In genomic region chr13:60467821-60468579, GRCm38 (mm10) we compare ENCODE assay signal across 8 mouse cellular contexts.
DNase-seq lines count a peak whose midpoint lies in the region; ATAC-seq and TF ChIP-seq lines count a peak whose summit lies in the region.

No protein-coding gene starts in this region.

- H3K4me2 ChIP-seq in embryonic facial prominence, embryonic 11.5 days (ENCODE audit: low read depth, low read length) = no peak overlapping the region
- H3K4me2 ChIP-seq in liver, embryonic 14.5 days (ENCODE audit: low read depth) = no peak overlapping the region

- H3K9ac ChIP-seq in embryonic facial prominence, embryonic 11.5 days (replicated peaks; ENCODE audit: low read length) = no peak overlapping the region
- H3K9ac ChIP-seq in liver, embryonic 14.5 days (replicated peaks) = no peak overlapping the region

- H3K36me3 ChIP-seq in embryonic facial prominence, embryonic 11.5 days (replicated peaks; ENCODE audit: control insufficient read depth, insufficient read depth, low read depth, low read length) = no peaks in the 10 kb centered on the region
- no peaks in the 10 kb centered on the region for H3K36me3 ChIP-seq in liver, embryonic 14.5 days (replicated peaks; ENCODE audit: control insufficient read depth, insufficient read depth, low read depth)

- H3K27ac ChIP-seq in embryonic facial prominence, embryonic 11.5 days (replicated peaks; ENCODE audit: low read depth, low read length) = no peak overlapping the region
- H3K27ac ChIP-seq in liver, embryonic 14.5 days = no peak overlapping the region

- no peaks in the 10 kb centered on the region for H3K27me3 ChIP-seq in embryonic facial prominence, embryonic 11.5 days (ENCODE audit: control insufficient read depth, insufficient read depth, low read length)
- no peaks in the 10 kb centered on the region for H3K27me3 ChIP-seq in liver, embryonic 14.5 days (ENCODE audit: control insufficient read depth, insufficient read depth, low read length)

- peak; percentile 70 for TF ChIP-seq CTCF in liver, embryonic 14.5 days (IDR thresholded peaks at IDR 0.05; ENCODE audit: low read depth)

- H3K4me3 ChIP-seq in embryonic facial prominence, embryonic 11.5 days (ENCODE audit: low read depth, low read length) = no peak overlapping the region
- H3K4me3 ChIP-seq in liver, embryonic 14.5 days (ENCODE audit: insufficient read depth in 1 of 2, low read depth in 2 of 2, low read length in 2 of 2) = no peak overlapping the region

- no peak for ATAC-seq in frontal cortex, adult (ENCODE audit: low TSS enrichment)
- ATAC-seq in embryonic facial prominence, embryonic 11.5 days (replicated peaks; ENCODE audit: insufficient number of reproducible peaks, low FRiP score, low TSS enrichment, low read depth) = no peak
- no peak for ATAC-seq in liver, embryonic 14.5 days (ENCODE audit: insufficient read depth)

- no peaks in the 10 kb centered on the region for H3K9me3 ChIP-seq in embryonic facial prominence, embryonic 11.5 days (replicated peaks; ENCODE audit: control insufficient read depth, low read length)
- H3K9me3 ChIP-seq in liver, embryonic 14.5 days (ENCODE audit: control insufficient read depth, low read length) = no peaks in the 10 kb centered on the region

- TF ChIP-seq EP300 in liver, embryonic 14.5 days (IDR thresholded peaks at IDR 0.05; ENCODE audit: low read depth) = no peak

- peak; percentile 66 to 72 for DNase-seq in frontal cortex, postnatal 36 days (ENCODE audit: low spot score in 2 of 2)
- peak; percentile 45 for DNase-seq in urinary bladder, postnatal 14 days (ENCODE audit: low spot score)
- DNase-seq in urinary bladder, postnatal 10 days (ENCODE audit: low spot score) = no peak
- peak; percentile 77 for DNase-seq in embryonic facial prominence, embryonic 11.5 days (ENCODE audit: low spot score)
- DNase-seq in kidney, adult 8-10 months = peak; percentile 40 to 49
- DNase-seq in liver, embryonic 14.5 days (ENCODE audit: low read depth in 3 of 3, low spot score in 3 of 3) = peak in 1 of 3 experiments; percentile 19
- peak; percentile 61 for DNase-seq in skeletal muscle tissue, adult 2 months (ENCODE audit: low read depth, low spot score)

- WGBS in embryonic facial prominence, embryonic 11.5 days = 20% methylated on average over 11 of the region's 11 CpGs
- WGBS in liver, embryonic 14.5 days (ENCODE audit: insufficient replicate concordance) = 22% methylated on average over 11 of the region's 11 CpGs

- no peaks in the 10 kb centered on the region for H3K4me1 ChIP-seq in embryonic facial prominence, embryonic 11.5 days (ENCODE audit: control insufficient read depth, insufficient read depth, low read length)
- H3K4me1 ChIP-seq in liver, embryonic 14.5 days (replicated peaks; ENCODE audit: control insufficient read depth in 2 of 2, insufficient read depth in 2 of 2, low read length in 1 of 2) = no peaks in the 10 kb centered on the region
